Mouse (Mus musculus) E14TG2a.4 (cell line): ENCODE results near the gene Hist1h2bb.

Experiments
- CTCF ChIP-seq: conservative IDR thresholded peaks from 2 replicates; pipeline ENCODE4 v1.5.1; 2014; ENCODE audit warnings: low read length
- NANOG ChIP-seq: IDR thresholded peaks from 2 replicates; pipeline ENCODE4 v1.6.1; 2014; ENCODE audit warnings: borderline replicate concordance, low read length, mixed read lengths

DNA sequence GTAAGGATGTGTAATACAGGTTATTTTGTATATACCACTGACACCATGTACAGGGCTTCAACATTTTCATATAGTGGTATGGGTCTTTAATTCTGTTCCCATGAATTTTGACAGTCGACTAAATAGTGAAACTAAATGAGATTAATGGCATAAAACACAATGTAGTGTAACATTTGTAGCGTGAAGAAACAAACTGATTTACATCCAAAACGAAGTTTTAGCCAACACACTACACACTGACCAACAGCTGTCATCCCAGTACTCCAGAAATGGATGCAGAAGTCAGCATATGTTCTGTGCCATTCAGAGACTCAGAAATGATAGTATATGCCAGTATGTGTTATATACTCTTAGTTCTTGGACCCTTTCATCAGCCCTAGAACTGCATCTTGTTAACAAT is 11.4 kb downstream of the Hist1h2bb start:
- TF ChIP-seq CTCF (no peak), NANOG (no peak)
